In genomic region chr19:32950794-32951193, GRCm38 (mm10) we compare ENCODE assay signal across 18 mouse cellular contexts.
DNase-seq lines count a peak whose midpoint lies in the region; ATAC-seq and TF ChIP-seq lines count a peak whose summit lies in the region.
"Had no signal": no experiment of that assay in that cellular context is flagged by ENCODE, and none has a peak within 500 bp of the region (broad histone marks: within the 10 kb centered on the region; RNA-seq: fewer than 3 reads in every experiment).

No protein-coding gene starts in this region.

- TF ChIP-seq POLR2A in MEL (IDR thresholded peaks at IDR 0.05; ENCODE audit: control insufficient read depth in 1 of 2, insufficient read depth in 1 of 2, low read depth in 1 of 2, low read length in 2 of 2, poor library complexity in 1 of 2): no peak

- H3K27me3 ChIP-seq in MEL (ENCODE audit: control insufficient read depth in 1 of 2, insufficient read depth in 2 of 2, low read length in 2 of 2): no peaks in the 10 kb centered on the region
- no peaks in the 10 kb centered on the region for H3K27me3 ChIP-seq in forebrain, embryonic 12.5 days
- H3K27me3 ChIP-seq: embryonic facial prominence, embryonic 15.5 days; lung, embryonic 15.5 days; midbrain, embryonic 13.5 days had no signal

- H3K27ac ChIP-seq in MEL (ENCODE audit: control insufficient read depth, low read depth, low read length): no peak overlapping the region
- H3K27ac ChIP-seq in left cerebral cortex, adult 2 months: no peak overlapping the region
- H3K27ac ChIP-seq in forebrain, embryonic 12.5 days: no peak overlapping the region
- H3K27ac ChIP-seq: embryonic facial prominence, embryonic 15.5 days; hindbrain, embryonic 10.5 days; lung, embryonic 15.5 days; midbrain, embryonic 13.5 days had no signal

- no peak overlapping the region for H3K9ac ChIP-seq in MEL (ENCODE audit: control insufficient read depth, low read depth, low read length, poor library complexity, severe bottlenecking)
- H3K9ac ChIP-seq in forebrain, embryonic 12.5 days: no peak overlapping the region
- H3K9ac ChIP-seq: embryonic facial prominence, embryonic 15.5 days; forebrain, postnatal 0 days; lung, embryonic 15.5 days; midbrain, embryonic 13.5 days had no signal

- H3K4me3 ChIP-seq in MEL (ENCODE audit: control insufficient read depth in 1 of 2, insufficient read depth in 1 of 2, low read depth in 2 of 2, low read length in 2 of 2): no peak overlapping the region
- no peak overlapping the region for H3K4me3 ChIP-seq in left cerebral cortex, adult 2 months
- no peak overlapping the region for H3K4me3 ChIP-seq in forebrain, embryonic 12.5 days (replicated peaks)
- H3K4me3 ChIP-seq: embryonic facial prominence, embryonic 15.5 days; hindbrain, embryonic 10.5 days; lung, embryonic 15.5 days; midbrain, embryonic 13.5 days had no signal

- H3K4me2 ChIP-seq in forebrain, embryonic 12.5 days: no peak overlapping the region
- H3K4me2 ChIP-seq: embryonic facial prominence, embryonic 15.5 days; lung, embryonic 15.5 days; midbrain, embryonic 13.5 days had no signal

- peak; percentile 65 to 68 for ATAC-seq in hematopoietic stem cell, adult 5-6 weeks (replicated peaks in 1 of 2; ENCODE audit: insufficient read depth in 1 of 2, low FRiP score in 2 of 2, low TSS enrichment in 1 of 2, low read depth in 1 of 2, poor library complexity in 2 of 2, severe bottlenecking in 2 of 2)
- no peak for ATAC-seq in forebrain, embryonic 12.5 days (ENCODE audit: low FRiP score)
- ATAC-seq: forebrain, postnatal 0 days; midbrain, embryonic 13.5 days had no signal

- intact Hi-C loops in left cerebral cortex, adult 2 months (cut with DNase I): loop anchor here (5.0 kb wide), 1 partner anchor 43 kb away; no protein-coding TSS in a partner anchor

- peaks cover 18 to 39% of the 10 kb centered on the region in 2 experiments for H3K4me1 ChIP-seq in MEL (ENCODE audit: control insufficient read depth in 1 of 2, insufficient read depth in 2 of 2, low read length in 2 of 2)
- H3K4me1 ChIP-seq in forebrain, embryonic 12.5 days: peaks cover 7% of the 10 kb centered on the region

- H3K79me2 ChIP-seq in MEL (ENCODE audit: control insufficient read depth, insufficient read depth, low read length, poor library complexity): no peaks in the 10 kb centered on the region

- no peak for TF ChIP-seq RAD21 in MEL (IDR thresholded peaks at IDR 0.05; ENCODE audit: low read depth, low read length)

- peaks cover 0 to 30% of the 10 kb centered on the region in 2 experiments; a peak in 2 of 4 replicates for H3K36me3 ChIP-seq in MEL (ENCODE audit: control insufficient read depth in 1 of 2, insufficient read depth in 2 of 2, low read length in 2 of 2)
- no peaks in the 10 kb centered on the region for H3K36me3 ChIP-seq in forebrain, embryonic 12.5 days (replicated peaks)
- H3K36me3 ChIP-seq: embryonic facial prominence, embryonic 15.5 days; hindbrain, embryonic 10.5 days; lung, embryonic 15.5 days; midbrain, embryonic 13.5 days had no signal

- 59% methylated on average over 1 of the region's 1 CpGs for WGBS in forebrain, embryonic 12.5 days

- DNase-seq in spleen, postnatal 36 days (ENCODE audit: low spot score in 2 of 2): peak; percentile 70 to 73
- DNase-seq in spleen, postnatal 14 days (ENCODE audit: low spot score in 2 of 2): no peak
- DNase-seq in MEL (ENCODE audit: low read depth, low spot score): peak; percentile 78
- DNase-seq in left cerebral cortex, adult 2 months (ENCODE audit: extremely low spot score in 1 of 2, low spot score in 2 of 2): no peak
- no peak for DNase-seq in cerebellum, postnatal 25 days
- DNase-seq: cerebellum, adult 9-11 months; embryo, embryonic 11 days; forebrain, postnatal 0 days; kidney, adult 2 months; kidney, postnatal 10 days; layer of hippocampus, postnatal 36 days; thymus, postnatal 25 days had no signal

- no peak for TF ChIP-seq CTCF in MEL (IDR thresholded peaks at IDR 0.05 in 2 of 3, conservative IDR thresholded peaks at IDR 0.05 in 1 of 3; ENCODE audit: control insufficient read depth in 1 of 3, insufficient read depth in 1 of 3, low read depth in 2 of 3, low read length in 3 of 3, poor library complexity in 1 of 3, severe bottlenecking in 1 of 3)
- no peak for TF ChIP-seq CTCF in left cerebral cortex, adult 2 months (IDR thresholded peaks at IDR 0.05)

- H3K9me3 ChIP-seq in MEL (replicated peaks; ENCODE audit: insufficient read depth, low read length): no peaks in the 10 kb centered on the region
- H3K9me3 ChIP-seq in forebrain, embryonic 12.5 days: no peaks in the 10 kb centered on the region
- H3K9me3 ChIP-seq: embryonic facial prominence, embryonic 15.5 days; hindbrain, embryonic 10.5 days; lung, embryonic 15.5 days; midbrain, embryonic 13.5 days had no signal

- TF ChIP-seq EP300 in MEL (IDR thresholded peaks at IDR 0.05; ENCODE audit: low read depth in 1 of 2, low read length in 2 of 2): peak; percentile 56 to 62; a peak in 3 of 4 replicates

TF ChIP-seq in MEL, 35 proteins besides CTCF, POLR2A, EP300 and RAD21:
- TF ChIP-seq CHD1 (IDR thresholded peaks at IDR 0.05; ENCODE audit: low read depth, low read length): no peak
- TF ChIP-seq ETS1 (IDR thresholded peaks at IDR 0.05; ENCODE audit: low read depth, low read length): peak; percentile 54; the same call in 1 of the 2 replicates
- TF ChIP-seq JUND (IDR thresholded peaks at IDR 0.05; ENCODE audit: low read depth, low read length): no peak
- TF ChIP-seq ZNF384 (IDR thresholded peaks at IDR 0.05; ENCODE audit: low read depth, low read length): no peak
- TF ChIP-seq TCF12 (IDR thresholded peaks at IDR 0.05; ENCODE audit: low read depth, low read length): 0 out of 2 replicates have a peak, but pooled peaks have one; percentile 10
- TF ChIP-seq ZKSCAN1 (IDR thresholded peaks at IDR 0.05; ENCODE audit: low read depth, low read length): no peak
- TF ChIP-seq SIN3A (IDR thresholded peaks at IDR 0.05; ENCODE audit: low read length): peak; percentile 42; the same call in 1 of the 2 replicates
- TF ChIP-seq ZMIZ1 (IDR thresholded peaks at IDR 0.05; ENCODE audit: low read depth, low read length): no peak
- peak; percentile 32; the same call in 1 of the 2 replicates for TF ChIP-seq CHD2 (IDR thresholded peaks at IDR 0.05; ENCODE audit: low read length)
- TF ChIP-seq MEF2A (IDR thresholded peaks at IDR 0.05; ENCODE audit: extremely low read depth, insufficient replicate concordance, low read depth, low read length, poor library complexity, severe bottlenecking): no peak
- 0 out of 2 replicates have a peak, but pooled peaks have one; percentile 30 for TF ChIP-seq HCFC1 (IDR thresholded peaks at IDR 0.05; ENCODE audit: low read depth, low read length)
- no peak for TF ChIP-seq NRF1 (IDR thresholded peaks at IDR 0.05; ENCODE audit: insufficient read depth, low read depth, low read length, poor library complexity, severe bottlenecking)
- no peak for TF ChIP-seq MXI1 (IDR thresholded peaks at IDR 0.05; ENCODE audit: low read depth, low read length)
- no peak for TF ChIP-seq NELFE (IDR thresholded peaks at IDR 0.05; ENCODE audit: low read depth, low read length)
- TF ChIP-seq TBP (IDR thresholded peaks at IDR 0.05; ENCODE audit: low read depth, low read length): no peak
- no peak for TF ChIP-seq KAT2A (conservative IDR thresholded peaks at IDR 0.05; ENCODE audit: low read depth, low read length)
- no peak for TF ChIP-seq MAZ (IDR thresholded peaks at IDR 0.05; ENCODE audit: low read depth, low read length)
- no peak for TF ChIP-seq MYB (IDR thresholded peaks at IDR 0.05; ENCODE audit: low read depth, low read length)
- 0 out of 2 replicates have a peak, but pooled peaks have one; percentile 48 for TF ChIP-seq RCOR1 (IDR thresholded peaks at IDR 0.05; ENCODE audit: low read depth, low read length)
- no peak for TF ChIP-seq USF1 (IDR thresholded peaks at IDR 0.05; ENCODE audit: low read depth, low read length)

Comparison
In these comparisons a context has a peak if more than half of its experiments do, and no peak if none do; other contexts are left out.
1. DNase-seq: peak in spleen, postnatal 36 days (2 of 2) and MEL (single experiment); none in spleen, postnatal 14 days (0 of 2), left cerebral cortex, adult 2 months (0 of 2) and cerebellum, postnatal 25 days (0 of 2).